Mouse (Mus musculus): ENCODE data around the gene Gabbr2.

- TF ChIP-seq POLR2A (IDR thresholded peaks at IDR 0.05; ENCODE audit: borderline replicate concordance, insufficient read depth, low read length) (no peak), CTCF (IDR thresholded peaks at IDR 0.05; ENCODE audit: borderline replicate concordance, insufficient read depth, low read depth, low read length) (no peak)
Measured at GRCm38 (mm10) chr4:46863721-46864120, 128.0 kb downstream of the Gabbr2 start.

All from cerebellum, adult 2 months (tissue).